Mouse (Mus musculus) activated CD4-positive, CD25-positive, alpha-beta regulatory T cell, adult 4 months (primary cell): ENCODE results near the gene Dmrt1. TPM values are rescaled to one million over a fixed set of nuclear protein-coding genes. Genes with fewer than 3 reads are reported as not detected.

Experiments
- ATAC-seq: one replicate; pipeline ENCODE4 v1.8.0; 2017
- polyA plus RNA-seq, 2 experiments: library from polyadenylated mRNA; unstranded; fragments of 100-300 nt; shearing (Covaris generic); gene quantifications; one replicate each; pipeline ENCODE4 v1.2.1; 2017

Gene Dmrt1
- polyA plus RNA-seq, 2 experiments from 2014 or later: not detected

DNA sequence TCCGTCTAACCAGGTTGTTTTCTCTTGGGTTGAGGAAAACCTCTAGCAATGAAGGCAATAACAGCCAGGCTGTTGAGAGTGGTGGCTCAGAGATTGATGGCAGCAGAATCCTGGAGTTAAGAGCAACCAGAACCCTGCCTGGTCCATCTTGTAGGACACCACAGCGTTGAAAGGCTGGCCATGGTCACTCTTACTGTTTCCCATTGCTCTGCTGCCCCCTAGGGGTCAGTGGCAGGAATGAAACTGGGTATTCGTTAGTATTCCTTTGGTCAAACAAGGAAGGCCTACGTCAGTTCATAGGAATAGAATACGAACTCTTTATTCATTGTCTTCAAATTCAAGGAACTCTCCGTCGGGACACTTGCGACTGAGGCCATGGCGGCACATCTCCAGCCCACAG is 123.1 kb downstream of the Dmrt1 start:
- ATAC-seq: no peak

DNA sequence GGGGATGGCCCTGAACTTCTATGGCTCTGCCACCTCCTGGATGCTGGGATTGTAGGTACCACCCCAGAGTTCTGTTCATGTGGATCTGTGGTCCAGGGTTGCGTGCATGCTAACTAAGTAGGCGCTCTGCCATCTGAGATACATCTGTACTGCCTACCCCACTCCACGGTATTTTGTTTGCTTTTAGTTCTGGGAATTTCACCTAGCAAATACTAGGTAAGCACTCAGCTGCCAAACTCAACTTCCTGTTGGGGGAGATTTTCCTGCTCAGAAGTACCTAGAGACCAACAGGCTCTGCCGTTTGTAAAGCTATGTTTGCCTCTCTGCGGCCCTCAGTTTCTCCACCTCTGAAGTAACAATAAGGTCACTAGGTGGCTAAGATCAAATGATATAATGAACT is 129.7 kb downstream of the Dmrt1 start:
- no peak for ATAC-seq

DNA sequence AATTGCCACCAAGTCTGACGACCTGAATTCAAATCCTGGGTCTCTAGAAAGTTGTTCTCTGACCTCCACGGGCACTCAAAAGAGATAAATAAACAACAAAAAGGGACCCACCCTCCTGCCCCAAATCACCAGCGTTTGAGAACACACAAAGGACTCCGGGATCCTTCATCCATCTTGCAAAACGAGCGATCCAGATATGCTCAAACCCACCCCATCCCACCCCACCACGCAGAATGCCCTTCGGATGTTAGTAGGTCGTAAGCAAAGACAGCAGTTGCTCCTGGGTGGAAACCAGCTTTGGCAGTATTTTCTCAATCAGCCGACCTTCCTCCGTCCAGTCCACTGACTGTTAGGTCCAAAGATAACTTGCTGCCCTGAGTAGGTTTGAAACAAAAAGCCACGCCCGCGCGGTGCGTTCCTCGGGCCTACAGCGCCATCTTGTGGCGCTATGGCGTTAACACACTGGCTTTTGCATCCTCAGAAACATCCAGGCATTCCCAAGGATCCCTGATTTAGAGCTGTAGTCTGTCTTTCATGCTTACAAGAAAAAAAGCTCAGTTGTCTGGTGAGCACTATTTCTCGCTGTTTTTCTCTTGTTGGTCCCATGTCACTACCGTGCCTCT is 130.3 kb downstream of the Dmrt1 start:
- no peak for ATAC-seq

DNA sequence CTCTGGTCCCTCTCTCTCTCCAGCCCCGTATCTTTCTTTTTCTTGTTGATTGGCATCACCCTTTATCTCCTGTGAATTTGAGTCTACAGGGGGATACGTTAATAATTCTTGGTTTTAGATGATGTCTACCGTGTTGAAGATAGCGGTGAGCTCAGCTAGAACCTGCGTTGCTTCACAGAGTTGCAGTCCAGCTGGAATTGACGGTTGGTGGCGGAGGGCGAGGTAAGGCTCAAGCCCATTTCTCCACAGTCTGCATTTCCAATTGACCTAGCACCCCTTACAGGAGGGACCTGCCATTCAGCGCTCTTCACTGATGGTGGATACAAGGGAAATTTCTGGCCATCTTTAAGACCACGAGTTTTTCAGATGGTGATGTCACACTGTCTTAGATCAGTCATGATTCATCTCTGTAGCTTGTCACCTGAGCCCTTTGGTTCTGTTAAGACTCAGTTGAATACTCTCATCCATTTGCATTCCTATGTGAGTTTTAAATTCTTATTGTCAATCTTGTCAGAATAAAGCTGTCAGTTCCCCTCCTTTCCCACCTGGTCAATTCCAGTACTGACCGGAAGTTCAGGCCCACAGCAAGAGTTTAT is 133.4 kb downstream of the Dmrt1 start:
- no peak for ATAC-seq

DNA sequence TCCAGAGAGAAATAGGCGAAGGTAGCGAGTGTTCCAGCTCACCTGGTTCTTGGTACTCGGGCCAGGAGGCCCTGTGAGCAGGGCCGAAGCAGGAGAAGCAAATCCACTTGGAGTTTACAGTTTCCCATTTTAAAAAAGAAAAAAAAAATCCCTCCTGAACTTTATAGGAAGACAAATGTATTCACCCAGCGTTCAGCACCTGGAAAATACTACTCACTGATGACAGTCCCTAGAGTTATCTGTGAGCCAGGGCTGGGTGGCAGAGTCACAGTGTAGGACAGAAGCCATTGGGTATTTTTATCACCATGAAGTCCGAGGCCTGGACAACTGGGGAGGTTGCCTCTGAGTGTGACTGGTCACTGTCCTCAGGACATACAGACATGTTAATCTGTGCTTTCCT is 136.4 kb downstream of the Dmrt1 start:
- no peak for ATAC-seq

DNA sequence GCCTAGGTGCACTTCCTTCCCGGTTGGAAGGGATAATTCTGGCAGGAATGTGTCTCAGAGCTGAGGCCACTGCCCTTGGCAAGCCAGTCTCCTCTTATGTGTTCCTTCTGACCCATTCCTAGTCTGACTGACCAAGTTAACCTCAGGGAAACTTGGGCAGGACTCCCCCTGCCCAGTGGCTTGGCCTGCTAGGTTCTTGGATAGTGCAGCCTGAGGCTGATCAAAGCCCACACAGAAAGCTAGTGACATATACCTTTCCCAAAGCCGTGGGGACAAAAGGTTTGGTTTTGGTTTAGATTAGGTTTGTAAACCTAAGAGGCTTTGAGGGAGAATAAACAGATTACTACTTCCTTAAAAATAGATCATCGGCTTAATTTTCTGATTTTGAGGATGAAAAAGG is 141.7 kb downstream of the Dmrt1 start:
- ATAC-seq: no peak

DNA sequence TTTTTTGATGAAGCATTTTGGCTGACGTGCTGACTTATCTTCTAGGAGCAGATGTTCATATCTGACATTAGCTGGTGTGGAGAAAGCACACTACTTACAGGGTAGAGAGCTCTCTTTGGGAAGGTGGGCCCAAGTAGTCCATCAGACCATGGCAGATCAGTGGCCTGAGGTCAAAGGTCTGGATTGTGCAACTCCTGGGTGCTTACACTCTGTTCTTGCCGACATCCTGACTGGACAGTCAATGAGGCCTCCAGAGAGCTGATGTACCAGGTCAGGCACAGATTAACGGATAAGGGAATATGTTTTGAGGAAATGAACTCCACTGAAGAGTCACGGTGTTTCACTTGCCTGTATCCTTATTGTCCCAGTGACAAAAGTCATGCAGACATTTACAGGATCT is 143.3 kb downstream of the Dmrt1 start:
- ATAC-seq: no peak

DNA sequence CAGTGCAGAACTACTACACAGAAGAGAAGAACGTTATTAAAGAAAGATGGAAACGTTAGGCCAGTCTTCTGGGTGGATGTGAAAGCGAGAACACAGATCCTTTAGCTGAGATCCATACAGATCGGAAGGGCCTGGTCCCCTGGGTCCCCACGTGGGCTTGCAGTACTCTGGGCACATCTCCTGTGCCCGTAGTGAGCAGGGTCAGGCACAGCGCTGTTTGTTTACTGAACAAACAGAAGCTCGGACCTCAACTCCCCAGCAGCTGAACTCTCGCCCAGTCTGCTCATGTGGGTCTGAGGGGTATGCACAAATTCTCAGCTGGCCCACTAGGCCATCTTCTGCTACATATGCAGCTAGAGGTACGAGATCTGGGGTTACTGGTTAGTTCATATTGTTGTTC is 145.1 kb downstream of the Dmrt1 start:
- ATAC-seq: no peak

DNA sequence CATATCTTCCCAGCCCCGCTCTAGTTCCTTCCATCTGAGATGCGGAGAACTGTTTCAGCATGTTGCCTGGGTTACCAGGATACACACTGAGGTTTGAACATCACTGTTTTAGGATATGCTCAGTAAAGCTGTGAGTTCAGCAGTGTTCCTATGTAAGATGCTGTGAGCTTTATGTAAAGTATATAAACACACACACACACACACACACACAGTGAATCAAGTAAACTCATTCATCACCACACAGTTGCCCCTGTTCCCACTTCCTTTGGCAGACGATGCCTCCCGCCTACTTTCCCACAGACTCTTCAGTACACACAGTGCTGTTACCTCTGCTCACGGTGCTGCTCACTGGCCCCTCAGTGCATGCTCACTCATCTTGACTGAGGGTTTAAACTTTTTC is 147.1 kb downstream of the Dmrt1 start:
- no peak for ATAC-seq

Other genes starting within 250 kb of the Dmrt1 start
- not detected for gene Dmrt3, start 104.7 kb downstream of the Dmrt1 start, polyA plus RNA-seq
- not detected for gene Dmrt2, start 166.8 kb downstream of the Dmrt1 start, polyA plus RNA-seq